Mouse (Mus musculus) hindbrain, embryonic 12.5 days (tissue): ENCODE measurements around the gene Ntsr2. TPM values are rescaled to one million over a fixed set of nuclear protein-coding genes. Genes with fewer than 3 reads are reported as not detected.

Source experiments
- polyA plus RNA-seq: library from polyadenylated mRNA; unstranded; fragments of >200 nt; fragmentation: Nextera tagmentation; extraction: Ambion mirVana; gene quantifications from 2 replicates; pipeline ENCODE4 v1.2.1, GENCODE M21; 2016

The Ntsr2 gene
- polyA plus RNA-seq, 1 experiment from 2014 or later, result 0.17 TPM

Other genes with a start within 250 kb of the Ntsr2 start
- 17.1 and 19.0 TPM in 2 replicates for gene Lpin1, start 42.4 kb upstream of the Ntsr2 start, polyA plus RNA-seq
- gene Greb1, start 147.5 kb downstream of the Ntsr2 start, polyA plus RNA-seq, result 4.5 and 6.5 TPM in 2 replicates
- 65.9 and 75.6 TPM in 2 replicates for gene E2f6, start 157.6 kb downstream of the Ntsr2 start, polyA plus RNA-seq
- 25.4 and 25.6 TPM in 2 replicates for gene Rock2, start 241.5 kb downstream of the Ntsr2 start, polyA plus RNA-seq